Mouse (Mus musculus): Measurements from ENCODE around the gene Ifnk. TPM values are rescaled to one million over a fixed set of nuclear protein-coding genes. Genes with fewer than 3 reads are reported as not detected.
A peak's percentile ranks its signal among the peaks of the same experiment; 100 is the strongest.

The Ifnk gene
- polyA plus RNA-seq, 1 experiment from 2014 or later: not detected

DNA sequence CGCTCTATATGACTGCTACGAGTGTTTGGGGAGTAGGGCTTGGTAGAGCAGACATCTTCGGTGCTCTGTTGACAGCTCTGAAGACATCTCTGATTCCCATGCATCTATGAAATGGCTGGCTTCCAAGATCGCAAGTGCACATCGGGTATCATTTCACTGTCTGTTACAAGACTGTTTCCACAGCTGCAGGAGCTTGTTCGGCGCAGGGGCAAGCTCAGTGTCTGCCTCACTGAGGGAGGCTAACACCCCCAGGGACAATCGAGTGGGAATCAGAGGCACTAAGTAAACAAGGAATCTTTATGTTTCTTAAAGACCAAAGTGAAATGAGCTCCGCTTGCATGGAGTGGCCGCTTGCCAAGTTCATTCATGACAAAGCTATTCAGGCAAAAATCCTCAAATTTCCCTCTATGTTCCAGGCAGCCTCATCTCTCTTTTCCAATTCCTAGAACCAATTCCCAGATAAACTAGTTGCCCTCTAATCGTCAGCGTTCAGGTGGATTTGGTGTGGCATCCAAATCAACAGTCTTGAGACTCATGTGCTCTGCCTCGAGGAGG, 17.8 kb downstream of the Ifnk start:
- Histone ChIP-seq H3K4me2 (ENCODE audit: low read length) (no peak overlapping the region), H3K9me3 (ENCODE audit: control insufficient read depth, low read length) (no peaks in the 10 kb centered on the region), H3K4me1 (ENCODE audit: control insufficient read depth in 2 of 2, insufficient read depth in 2 of 2, low read length in 2 of 2) (no peaks in the 10 kb centered on the region), H3K36me3 (ENCODE audit: control insufficient read depth, insufficient read depth, low read length) (no peaks in the 10 kb centered on the region), H3K27ac (replicated peaks in 1 of 2; ENCODE audit: control insufficient read depth in 1 of 2, insufficient read depth in 1 of 2, low read depth in 2 of 2, low read length in 2 of 2) (no peak overlapping the region), H3K27me3 (ENCODE audit: control insufficient read depth, insufficient read depth, low read length) (no peaks in the 10 kb centered on the region), H3K4me3 (ENCODE audit: control insufficient read depth in 1 of 2, insufficient read depth in 1 of 2, low read depth in 1 of 2, low read length in 2 of 2) (no peak overlapping the region), H3K9ac (ENCODE audit: low read length) (no peak overlapping the region)
- ATAC-seq (ENCODE audit: insufficient number of reproducible peaks, insufficient read depth, low FRiP score, low read depth): no peak
- WGBS: 69% methylated on average over 13 of the region's 13 CpGs

DNA sequence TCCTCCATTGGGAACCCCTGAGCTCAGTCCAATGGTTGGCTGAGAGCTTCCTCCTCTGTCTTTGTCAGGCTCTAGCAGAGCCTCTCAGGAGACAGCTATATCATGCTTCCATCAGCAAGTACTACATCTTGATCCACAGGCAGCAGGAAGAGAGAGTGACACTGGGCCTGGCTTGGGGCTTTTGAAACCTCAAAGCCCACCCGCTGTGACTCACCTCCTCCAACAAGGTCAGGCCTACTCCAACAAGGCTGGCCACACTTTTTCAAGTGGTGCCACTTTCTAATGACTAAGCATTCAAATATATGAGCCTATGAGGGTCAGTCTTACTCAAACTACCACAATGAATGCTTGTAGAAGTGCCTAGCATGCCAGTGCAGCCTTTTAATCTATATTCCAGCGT, 20.6 kb downstream of the Ifnk start:
- Histone ChIP-seq H3K4me2 (ENCODE audit: low read length) (no peak overlapping the region), H3K27ac (replicated peaks in 1 of 2; ENCODE audit: control insufficient read depth in 1 of 2, insufficient read depth in 1 of 2, low read depth in 2 of 2, low read length in 2 of 2) (no peak overlapping the region), H3K9ac (ENCODE audit: low read length) (no peak overlapping the region), H3K9me3 (ENCODE audit: control insufficient read depth, low read length) (no peaks in the 10 kb centered on the region), H3K4me3 (ENCODE audit: control insufficient read depth in 1 of 2, insufficient read depth in 1 of 2, low read depth in 1 of 2, low read length in 2 of 2) (no peak overlapping the region), H3K4me1 (ENCODE audit: control insufficient read depth in 2 of 2, insufficient read depth in 2 of 2, low read length in 2 of 2) (no peaks in the 10 kb centered on the region), H3K36me3 (ENCODE audit: control insufficient read depth, insufficient read depth, low read length) (no peaks in the 10 kb centered on the region), H3K27me3 (ENCODE audit: control insufficient read depth, insufficient read depth, low read length) (no peaks in the 10 kb centered on the region)
- WGBS: 87% methylated on average over 2 of the region's 2 CpGs
- no peak for ATAC-seq (ENCODE audit: insufficient number of reproducible peaks, insufficient read depth, low FRiP score, low read depth)

DNA sequence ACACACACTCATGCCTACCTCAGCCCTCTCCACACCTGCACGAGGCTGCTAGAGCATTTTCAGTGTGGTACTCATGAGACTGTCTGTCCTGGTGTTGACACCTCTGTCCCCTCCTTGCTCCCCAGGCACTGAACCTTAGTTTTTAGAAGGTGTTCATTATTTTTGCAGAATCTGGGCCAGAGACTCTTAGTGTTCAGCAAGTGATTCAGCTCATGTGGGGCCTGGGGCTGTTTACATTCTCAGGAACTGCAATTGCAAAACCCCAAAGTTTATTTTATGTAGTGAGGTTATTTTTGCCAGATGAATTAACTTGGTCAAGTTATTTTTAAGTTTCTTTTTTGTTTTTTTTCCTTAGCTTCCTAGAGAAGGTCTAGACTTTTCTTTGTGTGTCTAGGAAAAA, 21.7 kb downstream of the Ifnk start:
- 71% methylated on average over 1 of the region's 1 CpGs for WGBS
- H3K4me1 ChIP-seq (ENCODE audit: control insufficient read depth in 2 of 2, insufficient read depth in 2 of 2, low read length in 2 of 2): peaks cover 0 to 2% of the 10 kb centered on the region in 2 experiments; a peak in 1 of 4 replicates
- H3K9me3 ChIP-seq (ENCODE audit: control insufficient read depth, low read length): no peaks in the 10 kb centered on the region
- H3K27me3 ChIP-seq (ENCODE audit: control insufficient read depth, insufficient read depth, low read length): no peaks in the 10 kb centered on the region
- no peak for ATAC-seq (ENCODE audit: insufficient number of reproducible peaks, insufficient read depth, low FRiP score, low read depth)
- H3K9ac ChIP-seq (ENCODE audit: low read length): no peak overlapping the region
- no peaks in the 10 kb centered on the region for H3K36me3 ChIP-seq (ENCODE audit: control insufficient read depth, insufficient read depth, low read length)
- H3K27ac ChIP-seq (replicated peaks in 1 of 2; ENCODE audit: control insufficient read depth in 1 of 2, insufficient read depth in 1 of 2, low read depth in 2 of 2, low read length in 2 of 2): no peak overlapping the region
- no peak overlapping the region for H3K4me2 ChIP-seq (ENCODE audit: low read length)
- H3K4me3 ChIP-seq (ENCODE audit: control insufficient read depth in 1 of 2, insufficient read depth in 1 of 2, low read depth in 1 of 2, low read length in 2 of 2): no peak overlapping the region

DNA sequence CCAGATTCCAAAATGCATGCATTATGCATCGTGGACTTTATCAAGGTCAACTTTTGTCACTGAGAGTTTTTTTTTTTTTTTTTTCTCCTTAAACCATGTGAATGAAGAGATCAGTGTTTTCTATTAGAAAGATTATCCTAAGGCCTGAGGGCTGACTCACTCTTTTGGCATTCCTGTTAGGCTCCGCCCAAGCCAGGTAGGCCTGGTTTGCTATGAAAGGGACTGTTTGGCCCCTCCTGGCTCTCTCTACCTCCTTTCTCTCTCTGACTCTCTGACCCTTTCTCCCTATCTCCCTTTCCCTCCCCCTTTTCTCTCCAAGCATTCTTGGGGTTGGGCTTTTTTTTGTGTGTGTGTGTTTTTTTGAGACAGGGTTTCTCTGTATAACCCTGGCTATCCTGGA, 23.7 kb downstream of the Ifnk start:
- Histone ChIP-seq H3K27me3 (ENCODE audit: control insufficient read depth, insufficient read depth, low read length) (no peaks in the 10 kb centered on the region), H3K27ac (replicated peaks in 1 of 2; ENCODE audit: control insufficient read depth in 1 of 2, insufficient read depth in 1 of 2, low read depth in 2 of 2, low read length in 2 of 2) (no peak overlapping the region)

DNA sequence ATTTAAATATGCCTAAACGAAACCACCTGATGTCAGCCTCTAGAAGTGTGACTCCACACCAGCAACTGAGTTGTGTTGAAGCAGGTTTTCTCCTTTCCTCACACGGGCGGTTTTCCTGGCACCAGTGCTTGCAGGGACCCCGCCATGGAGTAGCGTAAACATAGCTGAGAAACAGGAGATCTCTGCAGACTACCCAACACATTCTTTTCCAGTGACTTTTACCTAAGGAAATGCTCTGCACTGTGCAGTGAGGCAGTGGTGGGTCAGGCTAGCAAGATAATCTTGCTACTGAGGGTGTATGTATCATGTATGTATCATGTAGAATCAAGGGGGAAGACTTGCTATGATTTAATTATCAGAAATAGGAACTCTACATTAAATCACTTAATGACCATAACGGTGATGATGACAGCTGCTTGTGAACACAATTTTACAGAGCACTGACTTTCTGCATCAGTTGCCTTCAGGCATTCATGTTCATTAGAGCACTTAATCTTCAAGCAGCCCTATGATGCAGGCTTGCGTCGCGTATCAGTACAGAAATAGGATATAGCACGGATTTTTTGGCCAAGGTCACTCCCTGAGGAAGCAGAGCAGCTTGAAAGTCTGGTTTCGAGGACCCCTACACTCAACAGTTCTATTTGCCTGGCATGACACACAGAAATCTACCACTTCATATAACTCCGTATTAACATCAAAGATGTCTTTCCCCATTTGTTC, 26.2 kb downstream of the Ifnk start:
- Histone ChIP-seq H3K9ac (ENCODE audit: low read length) (no peak overlapping the region), H3K4me1 (ENCODE audit: control insufficient read depth in 2 of 2, insufficient read depth in 2 of 2, low read length in 2 of 2) (peaks cover 0 to 2% of the 10 kb centered on the region in 2 experiments; a peak in 1 of 4 replicates), H3K27ac (replicated peaks in 1 of 2; ENCODE audit: control insufficient read depth in 1 of 2, insufficient read depth in 1 of 2, low read depth in 2 of 2, low read length in 2 of 2) (no peak overlapping the region), H3K36me3 (ENCODE audit: control insufficient read depth, insufficient read depth, low read length) (no peaks in the 10 kb centered on the region), H3K4me2 (ENCODE audit: low read length) (no peak overlapping the region), H3K9me3 (ENCODE audit: control insufficient read depth, low read length) (no peaks in the 10 kb centered on the region), H3K4me3 (ENCODE audit: control insufficient read depth in 1 of 2, insufficient read depth in 1 of 2, low read depth in 1 of 2, low read length in 2 of 2) (no peak overlapping the region), H3K27me3 (ENCODE audit: control insufficient read depth, insufficient read depth, low read length) (no peaks in the 10 kb centered on the region)
- ATAC-seq (ENCODE audit: insufficient number of reproducible peaks, insufficient read depth, low FRiP score, low read depth): no peak
- 61% methylated on average over 12 of the region's 12 CpGs for WGBS

More for the DNA sequence above, 23.7 kb downstream of the Ifnk start:
- no peak for ATAC-seq (ENCODE audit: insufficient number of reproducible peaks, insufficient read depth, low FRiP score, low read depth)
- H3K4me1 ChIP-seq (ENCODE audit: control insufficient read depth in 2 of 2, insufficient read depth in 2 of 2, low read length in 2 of 2): peaks cover 0 to 2% of the 10 kb centered on the region in 2 experiments; a peak in 1 of 4 replicates
- H3K9me3 ChIP-seq (ENCODE audit: control insufficient read depth, low read length): no peaks in the 10 kb centered on the region
- H3K36me3 ChIP-seq (ENCODE audit: control insufficient read depth, insufficient read depth, low read length): no peaks in the 10 kb centered on the region
- 79% methylated on average over 2 of the region's 2 CpGs for WGBS
- H3K4me3 ChIP-seq (ENCODE audit: control insufficient read depth in 1 of 2, insufficient read depth in 1 of 2, low read depth in 1 of 2, low read length in 2 of 2): no peak overlapping the region
- no peak overlapping the region for H3K9ac ChIP-seq (ENCODE audit: low read length)
- H3K4me2 ChIP-seq (ENCODE audit: low read length): no peak overlapping the region

DNA sequence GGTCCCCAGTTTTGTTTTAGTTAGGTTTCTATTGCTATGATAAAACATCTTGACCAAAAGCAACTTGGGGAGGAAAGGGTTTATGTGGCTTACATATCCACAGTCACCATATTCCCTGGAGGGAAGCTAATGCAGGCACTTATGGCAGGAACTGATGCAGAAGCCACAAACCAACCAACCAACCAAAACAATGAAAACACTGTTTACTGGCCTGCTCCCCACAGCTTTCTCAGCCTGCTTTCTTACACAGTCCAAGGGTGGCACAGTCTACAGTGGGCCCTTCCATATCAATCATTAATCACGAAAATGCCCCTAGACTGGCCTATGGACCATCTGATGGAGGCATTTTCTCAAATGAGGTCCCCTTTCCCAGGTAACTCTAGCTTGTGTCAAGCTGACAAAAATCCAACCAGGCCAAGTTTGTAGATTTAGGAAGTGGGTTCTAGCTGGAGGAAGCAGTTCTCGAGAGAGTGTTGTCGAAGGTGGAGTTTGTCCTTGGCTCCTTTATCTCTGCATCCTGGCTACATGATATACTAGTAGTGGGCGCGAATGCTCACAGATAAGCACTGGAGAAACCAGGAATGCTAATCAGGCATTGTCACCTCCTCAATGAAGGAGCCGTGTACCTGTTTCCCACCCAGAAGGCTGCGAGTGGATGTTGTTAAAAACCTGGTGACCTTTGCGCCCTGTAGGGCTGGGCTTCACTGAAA, 35.9 kb downstream of the Ifnk start:
- H3K36me3 ChIP-seq (ENCODE audit: control insufficient read depth, insufficient read depth, low read length): peaks cover 8% of the 10 kb centered on the region
- H3K9ac ChIP-seq (ENCODE audit: low read length): no peak overlapping the region
- no peak overlapping the region for H3K27ac ChIP-seq (replicated peaks in 1 of 2; ENCODE audit: control insufficient read depth in 1 of 2, insufficient read depth in 1 of 2, low read depth in 2 of 2, low read length in 2 of 2)
- no peak overlapping the region for H3K4me3 ChIP-seq (ENCODE audit: control insufficient read depth in 1 of 2, insufficient read depth in 1 of 2, low read depth in 1 of 2, low read length in 2 of 2)
- no peaks in the 10 kb centered on the region for H3K27me3 ChIP-seq (ENCODE audit: control insufficient read depth, insufficient read depth, low read length)
- WGBS: 69% methylated on average over 8 of the region's 8 CpGs
- no peaks in the 10 kb centered on the region for H3K9me3 ChIP-seq (ENCODE audit: control insufficient read depth, low read length)
- ATAC-seq (ENCODE audit: insufficient number of reproducible peaks, insufficient read depth, low FRiP score, low read depth): no peak
- H3K4me2 ChIP-seq (ENCODE audit: low read length): no peak overlapping the region
- H3K4me1 ChIP-seq (ENCODE audit: control insufficient read depth in 2 of 2, insufficient read depth in 2 of 2, low read length in 2 of 2): peaks cover 5 to 9% of the 10 kb centered on the region in 2 experiments

DNA sequence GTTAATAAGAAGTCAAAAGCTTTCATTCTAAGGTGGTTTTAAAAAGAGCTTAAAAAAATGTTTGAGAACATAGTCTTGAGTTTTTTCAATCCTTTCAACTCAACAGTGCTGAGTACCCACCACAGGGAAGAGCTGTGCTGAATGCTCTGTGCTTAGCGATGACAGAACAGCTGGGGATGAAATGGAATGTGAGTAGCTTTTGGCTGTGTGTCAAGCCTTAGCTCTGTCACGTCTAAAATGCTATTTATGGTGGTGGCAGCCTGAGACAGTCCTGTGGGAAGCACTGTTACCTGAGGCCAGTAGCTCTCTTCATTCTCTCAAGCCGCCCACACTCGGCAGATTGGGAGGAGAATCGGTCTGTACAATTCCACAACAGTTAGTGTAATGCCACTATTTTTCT, 37.9 kb downstream of the Ifnk start:
- peak overlapping the region; percentile 22 to 41; a peak in 3 of 4 replicates for H3K27ac ChIP-seq (replicated peaks in 1 of 2; ENCODE audit: control insufficient read depth in 1 of 2, insufficient read depth in 1 of 2, low read depth in 2 of 2, low read length in 2 of 2)
- ATAC-seq (ENCODE audit: insufficient number of reproducible peaks, insufficient read depth, low FRiP score, low read depth): peak; percentile 56; the same call in 1 of the 2 replicates
- 34% methylated on average over 5 of the region's 5 CpGs for WGBS

More for the DNA sequence above, 37.9 kb downstream of the Ifnk start:
- Histone ChIP-seq H3K9me3 (ENCODE audit: control insufficient read depth, low read length) (no peaks in the 10 kb centered on the region), H3K4me2 (ENCODE audit: low read length) (no peak overlapping the region), H3K9ac (ENCODE audit: low read length) (no peak overlapping the region), H3K27me3 (ENCODE audit: control insufficient read depth, insufficient read depth, low read length) (no peaks in the 10 kb centered on the region), H3K4me1 (ENCODE audit: control insufficient read depth in 2 of 2, insufficient read depth in 2 of 2, low read length in 2 of 2) (peaks cover 5 to 9% of the 10 kb centered on the region in 2 experiments), H3K36me3 (ENCODE audit: control insufficient read depth, insufficient read depth, low read length) (peaks cover 22% of the 10 kb centered on the region), H3K4me3 (ENCODE audit: control insufficient read depth in 1 of 2, insufficient read depth in 1 of 2, low read depth in 1 of 2, low read length in 2 of 2) (no peak overlapping the region)

Data from heart, embryonic 14.5 days (tissue).